Mouse (Mus musculus) neural tube, embryonic 11.5 days (tissue): ENCODE data around the gene Pacsin1. TPM values are rescaled to one million over a fixed set of nuclear protein-coding genes. Genes with fewer than 3 reads are reported as not detected.

Experiments
- ATAC-seq: fragments of 200-750 bp; cut with Nextera tagmentation; 2 replicates; pipeline ENCODE4 v1.8.0; 2017; ENCODE audit warnings: moderate number of reproducible peaks, mild to moderate bottlenecking, moderate TSS enrichment, moderate library complexity; ENCODE audit not compliant: insufficient read depth, low FRiP score, low TSS enrichment
- DNase-seq: peaks from one replicate; pipeline ENCODE4 v3.0.0-alpha.2; 2015; ENCODE audit warnings: low spot score
- H3K27ac ChIP-seq: fragments of 300-500 bp; sonication (generic); 2 replicates; pipeline ENCODE4 v1.5.1; 2014; ENCODE audit warnings: low read depth, mild to moderate bottlenecking, low read length
- H3K27me3 ChIP-seq: fragments of 300-500 bp; sonication (generic); 2 replicates; pipeline ENCODE4 v1.6.1; 2014; ENCODE audit warnings: mild to moderate bottlenecking, low read length, mixed read lengths; ENCODE audit not compliant: control insufficient read depth, insufficient read depth
- H3K36me3 ChIP-seq: fragments of 300-500 bp; sonication (generic); 2 replicates; pipeline ENCODE4 v1.6.1; 2014; ENCODE audit warnings: mild to moderate bottlenecking, low read length, moderate library complexity, mixed read lengths; ENCODE audit not compliant: control insufficient read depth, insufficient read depth
- H3K4me1 ChIP-seq: fragments of 300-500 bp; sonication (generic); 2 replicates; pipeline ENCODE4 v1.6.1; 2014; ENCODE audit warnings: low read length, mixed read lengths; ENCODE audit not compliant: control insufficient read depth, insufficient read depth
- H3K4me2 ChIP-seq: fragments of 300-500 bp; sonication (generic); 2 replicates; pipeline ENCODE4 v1.6.1; 2014; ENCODE audit warnings: low read depth, mild to moderate bottlenecking, moderate library complexity
- H3K4me3 ChIP-seq: fragments of 300-500 bp; sonication (generic); 2 replicates; pipeline ENCODE4 v1.5.1; 2014; ENCODE audit warnings: low read depth, low read length
- H3K9ac ChIP-seq: fragments of 300-500 bp; sonication (generic); 2 replicates; pipeline ENCODE4 v1.6.1; 2014; ENCODE audit warnings: mild to moderate bottlenecking, low read length
- H3K9me3 ChIP-seq: fragments of 300-500 bp; sonication (generic); 2 replicates; pipeline ENCODE4 v1.6.1; 2016; ENCODE audit warnings: low read length; ENCODE audit not compliant: control insufficient read depth
- WGBS: fragments of 180-500 bp; shearing (Covaris S2); extraction: QIAGEN DNeasy Blood & Tissue Kit; methylation state at CpG from one replicate; pipeline ENCODE4 v1.1.7; 2014; 5-methylcytosine and 5-hydroxymethylcytosine counted together
- polyA plus RNA-seq: library from polyadenylated mRNA; unstranded; fragments of >200 nt; fragmentation: Nextera tagmentation; extraction: Ambion mirVana; gene quantifications from 2 replicates; pipeline ENCODE4 v1.2.1, GENCODE M21; 2014

The Pacsin1 gene
- polyA plus RNA-seq, 1 experiment from 2014 or later: 4.3 TPM

- Histone ChIP-seq H3K9ac (0 out of 2 replicates have a peak overlapping the region, but pooled peaks have one; percentile 22), H3K27me3 (no peaks in the 10 kb centered on the region), H3K27ac (peak overlapping the region; percentile 44; the same call in 1 of the 2 replicates), H3K4me2 (no peak overlapping the region), H3K4me3 (no peak overlapping the region), H3K4me1 (no peaks in the 10 kb centered on the region), H3K9me3 (no peaks in the 10 kb centered on the region), H3K36me3 (no peaks in the 10 kb centered on the region)
- peak; percentile 41 for ATAC-seq
- no peak for DNase-seq
- WGBS: 48% methylated on average over 11 of the region's 11 CpGs
Measured at GRCm38 (mm10) chr17:27678924-27679813, 23.9 kb downstream of the Pacsin1 start.

- H3K36me3 ChIP-seq: no peaks in the 10 kb centered on the region
- no peaks in the 10 kb centered on the region for H3K9me3 ChIP-seq
- WGBS: under 1% methylated on average over 35 of the region's 53 CpGs
- ATAC-seq (peak; percentile 58), DNase-seq (peak; percentile 84)
- H3K27me3 ChIP-seq: peaks cover 5% of the 10 kb centered on the region
- H3K27ac ChIP-seq: no peak overlapping the region
- H3K4me1 ChIP-seq: peaks cover 15% of the 10 kb centered on the region
- peak overlapping the region; percentile 43 for H3K4me3 ChIP-seq
- peak overlapping the region; percentile 40; the same call in 1 of the 2 replicates for H3K9ac ChIP-seq
- peak overlapping the region; percentile 97 for H3K4me2 ChIP-seq
Measured at GRCm38 (mm10) chr17:27684886-27685549, 29.7 kb downstream of the Pacsin1 start.

GRCm38 (mm10) chr17:27685550-27685913, 30.2 kb downstream of the Pacsin1 start:
- DNase-seq (no peak), ATAC-seq (peak; percentile 17; the same call in 1 of the 2 replicates)
- Histone ChIP-seq H3K9me3 (no peaks in the 10 kb centered on the region), H3K36me3 (no peaks in the 10 kb centered on the region), H3K9ac (peak overlapping the region; percentile 40; the same call in 1 of the 2 replicates), H3K4me2 (peak overlapping the region; percentile 97), H3K27me3 (peaks cover 5% of the 10 kb centered on the region), H3K4me1 (peaks cover 15% of the 10 kb centered on the region), H3K4me3 (peak overlapping the region; percentile 43), H3K27ac (no peak overlapping the region)
- WGBS: 2% methylated on average over 11 of the region's 11 CpGs

- Histone ChIP-seq H3K9ac (no peak overlapping the region), H3K9me3 (no peaks in the 10 kb centered on the region), H3K4me2 (no peak overlapping the region), H3K4me3 (no peak overlapping the region; the same call in 1 of the 2 replicates), H3K4me1 (peaks cover 19% of the 10 kb centered on the region), H3K27ac (no peak overlapping the region), H3K36me3 (no peaks in the 10 kb centered on the region), H3K27me3 (peaks cover 5% of the 10 kb centered on the region)
- WGBS: 38% methylated on average over 5 of the region's 5 CpGs
- ATAC-seq (no peak), DNase-seq (no peak)
Measured at GRCm38 (mm10) chr17:27686395-27686794, 31.1 kb downstream of the Pacsin1 start.

- no peak overlapping the region for H3K4me3 ChIP-seq
- WGBS: 71% methylated on average over 14 of the region's 14 CpGs
- no peaks in the 10 kb centered on the region for H3K9me3 ChIP-seq
- peaks cover 7% of the 10 kb centered on the region for H3K4me1 ChIP-seq
- H3K4me2 ChIP-seq: no peak overlapping the region
- no peak for ATAC-seq
- H3K9ac ChIP-seq: no peak overlapping the region
- H3K27me3 ChIP-seq: no peaks in the 10 kb centered on the region; the same call in 1 of the 2 replicates
- no peak for DNase-seq
- H3K27ac ChIP-seq: no peak overlapping the region
- H3K36me3 ChIP-seq: no peaks in the 10 kb centered on the region
Measured at GRCm38 (mm10) chr17:27690993-27691693, 35.8 kb downstream of the Pacsin1 start.

- Histone ChIP-seq H3K4me2 (no peak overlapping the region), H3K36me3 (no peaks in the 10 kb centered on the region), H3K27ac (no peak overlapping the region), H3K27me3 (no peaks in the 10 kb centered on the region), H3K9ac (no peak overlapping the region), H3K4me3 (no peak overlapping the region), H3K4me1 (peaks cover 2% of the 10 kb centered on the region; the same call in 1 of the 2 replicates), H3K9me3 (no peaks in the 10 kb centered on the region)
- DNase-seq (no peak), ATAC-seq (no peak)
- whole genome bisulfite sequencing: 87% methylated on average over 17 of the region's 17 CpGs
Measured at GRCm38 (mm10) chr17:27699641-27700244, 44.4 kb downstream of the Pacsin1 start.

GRCm38 (mm10) chr17:27700812-27701211, 45.5 kb downstream of the Pacsin1 start:
- Histone ChIP-seq H3K27me3 (no peaks in the 10 kb centered on the region; the same call in 1 of the 2 replicates), H3K4me2 (no peak overlapping the region), H3K4me3 (no peak overlapping the region), H3K27ac (no peak overlapping the region), H3K9me3 (no peaks in the 10 kb centered on the region), H3K36me3 (no peaks in the 10 kb centered on the region), H3K9ac (no peak overlapping the region), H3K4me1 (peaks cover 2% of the 10 kb centered on the region; the same call in 1 of the 2 replicates)
- no peak for DNase-seq
- WGBS: 77% methylated on average over 2 of the region's 2 CpGs
- no peak for ATAC-seq

GRCm38 (mm10) chr17:27701856-27702255, 46.5 kb downstream of the Pacsin1 start:
- DNase-seq: no peak
- no peak for ATAC-seq

More at GRCm38 (mm10) chr17:27701856-27702255, 46.5 kb downstream of the Pacsin1 start:
- Histone ChIP-seq H3K27me3 (peaks cover 2% of the 10 kb centered on the region; the same call in 1 of the 2 replicates), H3K4me2 (no peak overlapping the region), H3K4me1 (peaks cover 2% of the 10 kb centered on the region; the same call in 1 of the 2 replicates), H3K4me3 (no peak overlapping the region), H3K9ac (no peak overlapping the region), H3K36me3 (no peaks in the 10 kb centered on the region), H3K27ac (no peak overlapping the region), H3K9me3 (no peaks in the 10 kb centered on the region)
- WGBS: 82% methylated on average over 6 of the region's 6 CpGs
